Mouse (Mus musculus): ENCODE data around the gene Ifngr2.

Gene Ifngr2

DNA sequence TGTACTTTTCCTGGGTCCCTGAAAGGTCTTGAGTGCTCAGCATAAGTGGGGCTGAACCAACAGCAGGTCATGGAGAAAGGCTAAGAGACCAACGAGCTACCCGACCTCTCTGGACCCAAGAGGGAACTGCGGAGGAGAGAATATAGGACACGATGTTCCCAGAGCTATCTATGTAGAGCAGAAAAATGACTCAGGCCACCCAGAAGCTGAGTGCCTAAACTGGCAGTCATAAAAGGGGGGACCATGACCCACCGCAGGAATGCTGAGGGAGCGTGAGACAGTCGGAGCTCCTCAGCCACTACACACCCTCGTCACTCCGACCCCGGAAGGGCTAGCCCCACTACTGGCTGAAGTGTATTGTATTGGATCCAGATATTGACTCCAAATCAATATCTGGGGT, 22.1 kb downstream of the Ifngr2 start:
- no peak for DNase-seq

DNA sequence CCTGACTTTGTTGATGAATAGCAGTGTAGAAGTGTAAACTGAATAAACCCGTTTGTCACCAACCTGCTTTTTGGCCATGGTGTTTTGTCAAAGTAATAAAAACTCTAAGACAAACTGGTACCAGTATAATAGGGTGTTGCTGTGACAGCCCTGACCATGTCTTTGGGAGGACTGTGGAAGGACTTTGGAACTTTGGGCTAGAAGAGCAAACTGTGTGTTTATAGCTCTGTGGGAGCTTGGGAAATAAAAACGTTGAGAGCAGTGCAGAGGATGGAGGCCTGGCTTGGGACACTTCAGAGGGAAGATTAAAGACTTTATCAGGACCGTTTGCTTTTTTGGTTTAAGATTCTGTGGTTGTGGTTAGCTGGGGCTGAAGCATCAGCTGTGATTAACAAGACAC, 24.2 kb downstream of the Ifngr2 start:
- no peak for DNase-seq

- peak; percentile 32 for DNase-seq
Measured at GRCm38 (mm10) chr16:91575151-91575550, 28.3 kb downstream of the Ifngr2 start.

DNA sequence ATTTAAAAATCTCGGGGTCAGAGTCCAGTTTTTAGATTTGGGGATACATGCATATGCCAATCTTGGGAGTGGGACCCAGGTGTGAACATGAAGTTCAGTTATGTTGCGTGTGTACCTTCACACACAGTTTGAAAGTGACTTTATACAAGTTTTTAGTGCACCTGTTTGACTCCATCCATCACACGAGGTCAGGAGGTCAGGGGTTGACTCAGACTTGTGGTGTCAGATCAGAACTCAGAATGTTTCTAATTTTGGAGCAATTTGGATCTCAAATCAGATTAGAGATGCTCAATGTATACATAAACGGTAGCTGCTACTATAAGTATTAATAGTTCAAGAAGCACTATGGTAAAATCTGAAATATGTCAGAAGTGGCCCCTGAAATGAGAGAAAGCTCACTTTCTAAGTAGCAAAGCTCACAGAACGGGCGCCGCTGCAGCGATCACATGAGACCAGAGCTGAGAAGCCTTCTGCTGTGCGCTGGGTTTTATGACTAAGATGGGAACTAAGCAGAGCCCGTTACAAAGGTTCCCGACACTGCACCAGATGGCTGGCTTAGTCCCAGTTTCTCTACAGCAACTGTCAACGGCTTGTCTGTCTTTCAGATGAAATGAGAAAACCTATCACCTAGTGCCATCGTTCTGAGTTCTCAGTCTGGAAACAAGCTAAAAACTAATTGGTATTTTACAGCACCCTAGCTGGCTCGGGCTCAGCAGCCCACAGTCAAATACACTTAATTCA, 32.3 kb downstream of the Ifngr2 start:
- DNase-seq, result no peak

- no peak for DNase-seq
Measured at GRCm38 (mm10) chr16:91582307-91582706, 35.4 kb downstream of the Ifngr2 start.

DNA sequence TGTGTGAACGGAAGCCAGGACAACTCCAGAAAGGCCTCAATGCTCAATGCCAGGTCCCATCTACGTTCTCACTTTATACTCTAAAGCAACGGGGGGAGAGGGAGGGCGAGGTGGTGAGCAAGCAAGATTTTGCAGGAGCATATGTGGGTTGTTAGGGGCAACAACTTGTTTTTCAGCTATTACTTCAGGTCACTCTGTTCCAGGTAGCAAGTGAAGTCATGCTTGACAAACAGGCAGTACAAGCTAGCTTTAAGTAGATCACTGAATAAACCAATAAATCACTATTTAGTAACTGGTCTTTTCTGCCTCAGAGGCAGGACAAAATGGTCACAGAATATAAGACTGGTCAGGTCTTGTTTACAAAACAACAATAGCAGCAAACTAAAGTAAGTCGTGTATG, 38.7 kb downstream of the Ifngr2 start:
- DNase-seq, result no peak

DNA sequence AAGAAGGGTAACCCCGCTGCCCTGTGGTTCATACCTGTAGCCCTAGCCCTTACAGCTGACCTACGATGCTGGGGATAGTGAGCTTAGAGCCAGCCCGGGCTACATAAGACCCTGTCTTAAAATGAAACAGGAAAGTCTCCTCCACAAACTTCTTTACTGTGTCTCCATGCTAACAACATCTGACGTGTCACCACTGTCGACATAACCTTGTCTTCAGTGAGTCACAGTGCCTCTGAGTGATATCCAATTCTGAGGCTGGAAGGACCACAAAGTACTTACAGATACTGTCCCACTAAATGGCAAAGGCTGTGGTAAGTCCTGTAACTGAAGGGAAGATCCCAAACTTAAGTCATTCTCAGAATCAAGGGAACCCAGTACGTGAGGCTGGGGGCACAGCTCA, 39.4 kb downstream of the Ifngr2 start:
- DNase-seq, result no peak

- no peak for DNase-seq
Measured at GRCm38 (mm10) chr16:91587730-91588453, 41.0 kb downstream of the Ifngr2 start.

DNA sequence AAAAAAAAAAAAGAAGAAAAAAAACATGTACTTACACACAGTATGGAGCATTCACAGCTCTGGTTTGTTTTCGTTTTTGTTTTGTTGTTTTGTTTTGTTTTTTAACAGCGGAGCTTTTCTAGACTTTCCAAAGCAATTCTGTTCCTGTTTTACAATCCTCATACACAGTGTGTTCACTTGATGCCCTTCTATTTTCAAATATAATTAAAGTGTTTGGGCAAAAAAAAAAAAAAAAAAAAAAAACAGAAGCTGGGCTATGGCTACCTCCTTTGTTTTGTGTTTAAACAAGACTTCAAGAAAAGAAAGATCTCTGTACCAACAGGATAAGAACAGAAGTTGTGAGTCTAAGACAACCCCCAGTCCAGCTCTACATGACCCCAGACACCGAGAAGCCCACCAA, 41.8 kb downstream of the Ifngr2 start:
- no peak for DNase-seq

- DNase-seq, result no peak
Measured at GRCm38 (mm10) chr16:91592162-91592561, 45.3 kb downstream of the Ifngr2 start.

GRCm38 (mm10) chr16:91593262-91593661, 46.4 kb downstream of the Ifngr2 start:
- DNase-seq, result no peak

GRCm38 (mm10) chr16:91595076-91595475, 48.2 kb downstream of the Ifngr2 start:
- DNase-seq, result peak; percentile 57

GRCm38 (mm10) chr16:91596397-91596778, 49.5 kb downstream of the Ifngr2 start:
- DNase-seq, result no peak

DNA sequence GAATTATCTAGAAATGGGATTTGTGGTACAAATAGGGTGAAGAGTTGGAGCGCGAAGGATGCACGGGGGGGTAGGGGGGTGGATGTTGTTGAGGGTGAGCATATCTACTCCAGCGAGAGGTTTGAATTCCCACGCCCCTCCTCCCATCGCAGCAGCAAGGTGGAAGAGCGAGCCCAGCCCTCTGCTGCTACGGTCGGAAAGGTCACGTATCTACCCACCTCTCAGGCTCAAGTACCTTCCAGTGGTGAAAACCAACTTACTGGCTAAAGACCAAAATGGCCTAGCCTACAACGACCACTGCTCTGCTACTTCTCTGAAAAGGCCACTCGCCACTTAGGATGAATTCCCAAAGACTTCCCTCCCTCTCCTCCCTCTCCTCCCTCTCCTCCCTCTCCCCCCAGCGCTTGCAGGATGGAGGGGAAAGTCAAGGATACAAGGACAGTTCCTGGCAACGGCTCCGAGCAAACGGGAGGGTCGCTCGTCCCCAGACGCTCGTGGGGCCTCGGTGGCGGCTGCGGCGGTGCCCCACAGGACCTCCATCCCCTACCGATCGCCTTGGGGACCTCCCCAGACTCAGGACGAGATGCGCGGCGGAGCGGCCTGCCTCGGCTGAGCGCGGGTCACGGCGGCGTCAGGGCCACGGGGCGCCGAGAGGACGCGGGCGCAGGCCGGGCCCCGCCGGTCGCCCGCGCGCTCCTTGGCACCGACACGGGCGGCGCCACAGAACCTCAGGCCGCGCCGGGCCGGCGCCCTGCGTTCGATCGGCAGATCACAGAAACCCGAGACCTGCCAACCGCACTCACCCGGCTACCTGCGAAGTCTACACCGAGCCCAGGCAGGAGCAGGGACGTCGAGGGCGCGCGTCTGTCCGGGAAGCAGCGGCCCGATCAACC, 50.2 kb downstream of the Ifngr2 start:
- DNase-seq, result peak; percentile 28

DNA sequence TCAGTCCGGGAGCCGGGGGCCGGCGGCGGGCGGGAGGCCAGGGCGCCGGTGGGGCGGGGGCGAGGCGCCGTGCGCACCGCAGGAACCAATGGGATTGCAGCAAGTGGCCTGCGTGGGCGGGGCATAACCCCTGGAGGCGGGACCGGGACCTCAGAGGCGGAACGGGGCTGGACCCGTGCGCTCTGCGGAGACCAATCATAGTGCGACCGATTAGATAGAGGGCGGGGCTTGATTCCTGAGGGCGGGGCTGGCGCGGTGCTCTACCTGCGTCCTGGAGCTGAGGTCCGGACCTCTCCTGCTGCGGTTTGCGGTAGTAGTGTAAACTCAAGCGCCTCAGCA, 50.8 kb downstream of the Ifngr2 start, which contains the start of gene Tmem50b:
Gene Tmem50b, minus strand, starts transcription at position 129 of the 339 bp plus-strand sequence.
- DNase-seq, result peak; percentile 99

- DNase-seq, result no peak
Measured at GRCm38 (mm10) chr16:91599242-91599641, 52.4 kb downstream of the Ifngr2 start.

- no peak for DNase-seq
Measured at GRCm38 (mm10) chr16:91601081-91601480, 54.2 kb downstream of the Ifngr2 start.

- DNase-seq, result no peak
Measured at GRCm38 (mm10) chr16:91601693-91602092, 54.8 kb downstream of the Ifngr2 start.

GRCm38 (mm10) chr16:91605156-91605555, 58.3 kb downstream of the Ifngr2 start:
- peak; percentile 70 for DNase-seq

GRCm38 (mm10) chr16:91606958-91607357, 60.1 kb downstream of the Ifngr2 start:
- DNase-seq, result no peak

DNA sequence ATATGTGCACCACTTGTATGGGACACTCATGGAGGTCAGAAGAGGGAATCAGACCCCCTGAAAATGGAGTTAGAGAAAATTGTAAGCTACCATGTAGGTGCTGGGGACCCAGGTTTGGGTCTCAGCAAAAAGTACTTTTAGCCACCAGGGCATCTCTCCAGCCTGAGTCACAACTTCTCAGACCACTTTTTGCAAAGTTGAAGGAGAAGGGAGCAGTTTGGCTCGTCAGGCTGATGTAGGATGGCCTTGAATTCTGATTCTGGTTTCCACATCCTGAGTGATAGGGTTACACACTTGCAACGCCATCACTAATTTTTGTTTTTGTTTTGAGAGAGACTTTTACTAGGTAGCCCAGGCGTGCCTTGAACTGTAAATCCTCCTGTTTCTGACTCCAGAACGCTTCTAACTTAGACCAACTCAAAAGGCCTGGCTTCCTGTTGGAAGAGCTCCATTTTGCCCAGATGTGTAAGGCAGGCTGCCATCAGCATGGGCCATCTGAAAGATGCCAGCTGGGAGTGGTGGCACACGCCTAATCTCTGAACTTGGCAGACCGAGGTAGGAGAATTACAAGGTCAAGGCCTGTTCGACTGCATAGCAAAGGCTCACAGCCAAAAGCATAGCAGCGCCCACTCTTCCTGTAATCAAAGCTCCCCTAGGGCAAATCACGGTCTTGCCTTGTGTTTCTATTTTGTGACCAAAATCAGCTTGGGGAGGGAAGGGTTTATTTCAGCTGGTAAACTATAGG, 62.8 kb downstream of the Ifngr2 start:
- DNase-seq, result peak; percentile 66

DNA sequence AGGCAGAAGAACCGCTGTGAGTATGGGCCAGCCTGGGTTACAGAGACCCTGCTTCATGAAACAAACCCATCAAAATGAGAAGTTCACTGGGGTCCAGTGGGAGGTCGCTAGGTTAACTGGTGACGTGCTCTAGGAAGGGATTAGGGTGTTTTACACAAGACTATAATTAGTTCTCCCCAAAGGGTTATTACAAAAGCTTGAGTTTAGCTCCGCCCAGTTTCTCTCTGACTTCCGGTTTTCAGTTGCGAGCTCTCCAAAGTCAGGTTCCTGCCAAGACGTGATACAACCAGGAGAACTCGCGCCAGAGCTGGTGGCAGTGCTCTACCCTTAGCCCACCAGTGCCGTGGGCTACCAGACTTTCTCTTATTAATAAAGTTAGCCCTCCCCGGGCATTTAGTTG, 64.4 kb downstream of the Ifngr2 start:
- no peak for DNase-seq

DNA sequence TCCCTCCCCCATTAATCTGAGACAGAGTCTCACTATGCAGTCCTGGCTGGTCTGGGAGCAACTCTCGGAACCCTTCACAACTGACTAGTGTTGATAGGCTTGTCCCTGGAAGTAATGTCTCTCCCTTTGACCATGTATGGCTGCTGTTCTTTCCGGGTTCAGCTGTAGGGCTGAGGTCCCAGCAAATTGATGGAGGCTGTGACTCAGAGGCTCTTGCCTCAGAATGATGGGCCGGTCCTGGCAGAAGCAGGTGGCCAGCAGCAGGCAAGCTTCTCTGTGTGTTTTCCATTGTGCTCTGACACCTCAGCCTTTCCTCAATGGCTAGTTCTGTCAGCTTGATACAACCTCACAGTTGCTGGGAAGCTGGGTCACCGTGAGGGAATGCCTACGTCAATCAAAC, 65.7 kb downstream of the Ifngr2 start:
- no peak for DNase-seq
